Mouse (Mus musculus) ES-Bruce4 (cell line): Measurements from ENCODE around the gene Vmn2r89.

Experiments used
- CTCF ChIP-seq: IDR thresholded peaks from one replicate; pipeline ENCODE4 v1.8.1; 2011; ENCODE audit warnings: low read depth, low read length
- EP300 ChIP-seq: IDR thresholded peaks from 2 replicates; pipeline ENCODE4 v1.6.1; 2011; ENCODE audit warnings: low read depth, low read length; ENCODE audit not compliant: insufficient read depth
- POLR2A ChIP-seq: IDR thresholded peaks from one replicate; pipeline ENCODE4 v1.8.1; 2011; ENCODE audit warnings: low read length; ENCODE audit not compliant: insufficient read depth

DNA sequence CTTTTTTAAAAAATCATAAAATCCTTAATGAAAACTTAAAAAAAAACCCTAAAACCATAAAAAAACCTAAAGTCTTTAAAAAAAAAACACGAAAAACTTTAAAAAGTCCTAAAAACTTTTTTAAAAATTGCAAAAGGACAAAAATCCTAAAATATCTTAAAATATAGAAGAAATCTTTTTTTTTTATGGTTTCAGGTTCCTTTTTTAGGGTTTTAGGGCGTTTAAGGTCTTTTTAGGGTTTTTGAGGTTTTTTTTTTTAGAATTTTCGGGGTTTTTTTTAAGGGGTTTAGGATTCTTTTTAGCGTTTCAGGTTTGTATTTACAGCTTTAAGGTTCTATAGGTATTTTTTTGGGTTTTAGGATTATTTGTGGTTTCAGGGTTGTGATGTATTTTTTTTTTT lies 48.8 kb downstream of the Vmn2r89 start:
- TF ChIP-seq CTCF (no peak), EP300 (no peak), POLR2A (no peak)
